Mouse (Mus musculus) brain, adult 2 months (tissue): ENCODE measurements around the gene Prr5.

Source experiments
- DNase-seq: peaks from one replicate; pipeline ENCODE4 v3.0.0; 2011; ENCODE audit warnings: low read depth, low spot score

Prr5 gene

DNA sequence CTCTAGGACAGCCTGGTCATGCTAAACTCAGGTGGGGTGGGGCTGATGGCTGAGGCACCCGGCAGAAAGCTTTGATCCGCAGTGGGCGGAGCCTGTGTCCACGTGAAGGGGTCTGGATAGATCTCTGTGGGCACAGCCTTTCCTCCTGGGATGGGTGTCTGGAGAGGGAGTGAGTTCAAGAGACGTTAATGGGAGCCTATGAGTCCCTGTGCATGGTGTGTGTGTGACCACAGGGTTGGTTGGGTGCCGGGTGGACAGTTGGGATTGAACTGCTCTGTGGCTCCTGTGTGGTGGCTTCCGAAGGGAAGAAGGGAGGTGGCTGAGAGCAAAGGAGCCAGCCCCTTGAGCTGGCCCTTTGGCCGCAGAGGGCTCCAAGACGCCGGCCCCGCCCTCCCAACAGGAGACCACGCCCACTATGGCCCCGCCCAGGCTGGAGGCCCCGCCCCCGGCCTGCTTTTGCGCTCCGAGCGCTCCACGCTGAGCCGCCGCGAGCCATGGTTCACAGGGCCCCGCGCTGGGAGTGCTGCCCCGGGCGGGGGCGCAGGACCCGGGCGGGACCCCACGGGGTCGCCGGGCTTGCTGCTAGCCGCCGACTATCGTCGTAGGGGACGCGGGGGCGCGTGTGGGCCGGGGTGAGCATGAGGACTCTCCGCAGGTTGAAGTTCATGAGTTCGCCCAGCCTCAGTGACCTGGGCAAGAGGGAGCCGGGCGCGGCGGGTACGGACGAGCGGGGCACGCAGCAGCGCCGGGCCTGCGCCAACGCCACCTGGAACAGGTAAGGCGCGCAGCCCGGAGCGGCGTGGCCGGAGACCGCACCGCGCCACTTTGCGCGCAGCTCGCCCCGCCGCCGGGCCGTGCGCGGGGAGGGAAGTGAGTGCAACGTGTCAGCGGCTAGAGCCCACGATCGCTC is 11.4 kb downstream of the Prr5 start:
- DNase-seq: no peak

DNA sequence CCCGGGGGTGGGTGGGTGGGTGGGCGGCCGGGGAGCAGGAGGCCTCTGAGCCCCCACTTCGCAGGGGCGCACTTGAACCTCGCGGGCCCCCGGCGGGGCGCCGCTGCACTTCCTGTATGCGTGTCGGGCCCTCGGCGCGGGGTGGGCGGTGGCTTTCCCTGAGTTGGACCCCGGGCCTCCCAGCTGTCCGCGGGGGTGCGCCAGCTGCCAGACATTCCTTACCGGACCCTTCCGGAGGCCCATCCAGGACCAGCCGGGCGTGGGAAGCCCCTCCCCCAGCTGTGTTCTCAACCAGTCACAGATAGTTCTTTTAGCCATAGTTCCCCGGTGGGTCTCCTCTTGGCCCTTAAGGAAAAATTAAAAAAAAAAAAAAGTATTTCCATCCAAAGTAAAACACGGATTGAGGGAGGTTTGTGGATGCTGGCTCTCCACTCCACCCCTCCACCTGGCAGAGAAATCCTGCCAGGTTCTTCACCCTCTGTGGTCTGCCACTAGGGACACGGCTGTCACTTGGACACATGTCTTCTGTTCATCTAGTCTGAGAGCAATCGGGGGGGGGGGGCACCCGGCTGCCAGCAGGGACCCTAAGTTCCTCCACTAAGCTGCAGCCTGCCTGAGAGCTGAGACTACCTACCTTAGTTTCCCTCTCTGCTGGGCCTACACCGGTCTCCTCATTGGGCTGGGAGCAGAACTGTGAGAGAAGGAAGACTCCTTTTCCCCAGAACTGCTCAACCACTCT is 12.2 kb downstream of the Prr5 start:
- no peak for DNase-seq

DNA sequence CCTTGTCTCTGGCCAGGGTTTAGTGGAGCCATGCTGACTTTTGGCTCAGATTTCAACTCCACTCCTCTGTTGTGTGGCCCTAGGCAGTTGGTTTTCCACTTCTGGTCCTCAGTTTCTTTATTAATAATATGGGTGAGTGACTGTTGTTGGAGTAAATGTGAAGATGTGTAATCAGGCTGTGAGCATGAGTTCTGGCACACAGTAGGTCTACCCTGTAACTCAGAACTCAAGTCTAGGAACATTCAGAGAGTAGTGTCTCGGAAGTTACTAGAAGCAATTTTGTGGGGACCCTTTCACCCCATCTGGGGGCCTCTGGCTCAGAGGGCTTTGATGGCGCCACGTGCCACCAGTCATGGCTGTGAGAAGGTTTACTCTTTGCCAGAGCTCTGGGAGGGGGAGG is 12.8 kb downstream of the Prr5 start:
- DNase-seq: no peak

DNA sequence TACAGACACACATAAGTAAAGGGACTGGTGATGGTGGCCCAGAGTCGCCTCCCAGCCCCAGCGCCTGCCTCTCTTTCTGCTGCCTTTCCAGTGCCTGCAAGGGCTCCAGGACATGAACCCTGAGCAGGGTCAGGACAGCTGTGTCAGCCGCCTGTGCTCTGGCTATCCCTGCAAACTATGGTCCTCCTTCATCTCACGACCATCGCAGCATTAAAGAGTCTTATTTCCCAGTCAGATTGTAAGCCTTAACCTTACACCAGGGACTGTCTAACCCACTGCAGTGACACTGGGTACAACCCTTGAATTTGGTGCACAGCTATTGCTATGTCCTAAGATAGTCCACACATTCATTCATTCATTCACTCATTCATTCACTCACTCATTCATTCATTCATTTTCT is 13.4 kb downstream of the Prr5 start:
- no peak for DNase-seq

DNA sequence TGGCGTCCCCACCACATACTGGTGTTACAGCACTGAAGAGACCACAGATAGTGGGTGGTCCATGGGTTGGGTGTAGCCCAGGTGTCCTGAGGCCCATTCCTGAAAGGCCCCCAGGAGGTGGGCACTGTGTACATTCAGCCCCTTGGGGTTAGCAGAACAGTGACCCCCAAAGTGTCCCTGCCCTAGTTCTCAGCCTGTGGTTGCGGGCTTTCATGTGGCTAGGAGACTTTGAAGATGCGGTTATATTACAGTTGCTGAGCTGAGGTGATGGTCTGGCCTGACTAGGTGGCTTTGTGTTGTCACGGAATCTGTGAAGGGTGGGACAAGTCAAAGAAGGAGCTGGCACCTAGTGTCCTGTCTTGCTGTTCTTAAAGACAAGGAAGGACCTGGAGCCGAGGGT is 15.1 kb downstream of the Prr5 start:
- no peak for DNase-seq

DNA sequence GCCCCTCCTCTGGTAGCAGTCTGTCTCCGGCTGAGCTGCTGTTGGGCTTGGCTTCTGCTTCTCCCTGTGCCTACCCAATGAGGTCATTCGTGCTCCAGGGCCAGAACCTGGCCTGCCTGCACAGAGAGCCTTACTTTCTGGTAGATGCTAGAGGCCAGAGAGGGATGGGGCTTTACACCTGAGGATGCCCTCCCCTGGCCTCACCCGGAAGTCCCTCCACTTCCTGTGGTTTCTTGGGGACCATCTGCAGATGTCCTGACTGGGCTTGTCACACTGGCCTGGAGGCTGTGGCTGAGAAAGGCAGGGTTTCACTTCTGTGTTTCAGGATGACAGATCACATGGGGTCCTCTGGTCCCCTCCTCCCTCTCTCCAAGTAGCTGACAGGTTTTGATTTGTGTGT is 16.0 kb downstream of the Prr5 start:
- peak; percentile 40 for DNase-seq

DNA sequence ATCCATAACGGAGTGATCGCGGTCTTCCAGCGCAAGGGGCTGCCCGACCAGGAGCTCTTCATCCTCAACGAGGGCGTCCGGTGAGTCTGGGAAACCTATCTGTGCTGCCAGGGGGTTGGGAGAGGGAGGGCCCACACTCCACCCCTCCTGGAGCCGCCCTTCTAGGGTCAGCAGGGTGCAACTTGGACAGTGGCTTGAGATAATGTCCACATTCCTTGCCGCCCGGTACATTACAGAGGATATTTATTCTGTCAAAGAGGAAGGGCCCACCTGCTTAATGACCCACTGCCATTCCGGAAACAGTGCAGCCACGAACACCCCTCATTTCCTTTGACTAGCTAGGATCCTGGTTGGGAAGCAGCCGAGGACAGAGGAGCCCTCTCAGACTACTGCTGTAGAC is 18.5 kb downstream of the Prr5 start:
- no peak for DNase-seq

DNA sequence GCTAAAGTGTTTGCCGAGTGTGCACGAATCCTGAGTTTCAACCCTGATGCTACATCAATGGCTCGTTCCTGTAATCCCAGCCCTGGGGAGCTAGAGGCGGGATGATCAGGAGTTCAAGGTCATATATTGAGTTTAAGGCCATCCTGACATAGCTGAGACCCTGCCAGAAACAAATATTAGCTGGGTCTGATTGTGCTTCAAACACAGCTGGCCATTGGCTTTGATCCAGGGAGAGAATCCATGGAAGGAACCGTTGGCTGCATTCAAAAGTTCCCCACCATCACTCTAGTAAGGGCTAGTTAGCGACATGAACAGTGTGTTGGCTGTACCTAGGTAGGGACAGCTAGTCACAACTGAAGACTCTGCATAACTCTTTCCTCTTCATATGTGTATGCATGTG is 19.9 kb downstream of the Prr5 start:
- DNase-seq: no peak

DNA sequence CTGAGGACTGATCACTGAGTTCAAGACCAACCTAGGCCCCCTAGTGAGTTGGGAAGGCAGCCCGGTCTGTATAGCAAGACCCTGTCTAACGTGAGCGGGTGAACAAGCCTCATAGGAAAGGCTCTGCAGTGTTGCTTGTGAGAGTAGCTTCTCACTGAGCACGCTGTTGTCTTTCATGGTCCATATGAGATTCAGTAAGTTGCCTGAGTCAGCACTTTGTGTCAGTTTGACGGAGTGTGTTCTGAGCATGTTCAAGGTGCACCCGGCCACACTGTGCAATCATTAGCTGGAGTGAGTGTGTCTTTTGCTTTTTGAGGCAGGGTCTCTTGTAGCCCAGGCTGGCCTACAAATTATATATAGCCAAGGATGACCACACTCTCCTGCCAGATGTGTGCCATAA is 22.1 kb downstream of the Prr5 start:
- no peak for DNase-seq

DNA sequence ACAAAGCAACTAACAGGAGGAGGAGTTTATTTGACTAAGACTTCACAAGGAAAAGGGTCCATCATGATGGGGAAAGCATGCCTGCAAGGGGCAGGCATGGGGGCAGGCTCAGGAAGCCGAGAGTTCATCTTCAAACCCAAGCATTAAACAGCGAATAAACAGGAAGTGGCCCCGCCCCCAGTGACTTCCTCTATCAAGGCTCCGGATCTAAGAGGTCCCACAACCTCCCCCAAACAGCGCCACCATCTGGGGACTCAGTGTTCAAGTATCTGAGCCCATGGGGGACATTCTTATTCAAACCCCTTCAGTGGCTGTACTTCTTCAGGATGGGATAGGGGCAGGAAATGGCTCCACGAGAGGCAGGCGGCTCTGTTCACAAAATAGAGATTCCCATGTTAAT is 23.2 kb downstream of the Prr5 start:
- DNase-seq: no peak

DNA sequence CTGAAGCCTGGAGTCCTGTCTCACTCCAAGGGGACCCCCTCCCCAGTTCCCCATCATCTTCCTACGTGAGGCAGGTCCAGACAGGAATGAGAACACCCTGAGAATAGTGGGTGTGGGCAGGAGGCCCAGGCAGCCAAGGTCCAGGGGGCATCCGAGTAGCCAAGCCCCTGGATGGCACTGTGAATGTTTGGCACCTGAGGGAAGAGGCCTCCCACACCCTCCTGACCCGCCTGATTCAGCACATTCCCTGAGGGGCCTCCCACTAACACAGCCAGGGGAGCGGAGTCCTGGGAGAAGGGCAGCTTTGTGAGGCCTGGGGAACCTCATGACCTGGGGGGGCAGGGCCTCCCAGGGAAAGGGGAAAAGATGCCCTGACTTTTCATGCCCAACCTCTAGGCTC is 26.6 kb downstream of the Prr5 start:
- DNase-seq: no peak

DNA sequence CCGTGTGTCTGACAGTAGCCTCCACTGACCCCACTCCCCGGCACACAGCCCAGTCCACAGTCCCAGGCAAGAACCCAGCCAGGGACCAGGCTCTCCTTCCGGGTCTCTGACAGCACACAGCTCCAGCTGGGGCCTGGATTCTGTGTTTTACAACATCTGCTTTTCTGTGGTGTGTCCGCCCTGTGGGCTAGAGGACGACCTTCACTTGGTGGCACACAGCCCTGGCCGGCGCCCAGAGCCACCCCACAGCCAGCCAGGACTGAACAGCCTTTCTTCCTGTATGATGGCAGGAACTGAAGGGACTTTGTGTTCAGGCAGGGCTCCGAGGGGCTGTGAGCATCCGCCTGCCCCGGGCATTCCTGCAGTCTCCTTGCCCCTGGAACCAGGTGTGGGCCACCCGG is 28.2 kb downstream of the Prr5 start:
- DNase-seq: peak; percentile 49

DNA sequence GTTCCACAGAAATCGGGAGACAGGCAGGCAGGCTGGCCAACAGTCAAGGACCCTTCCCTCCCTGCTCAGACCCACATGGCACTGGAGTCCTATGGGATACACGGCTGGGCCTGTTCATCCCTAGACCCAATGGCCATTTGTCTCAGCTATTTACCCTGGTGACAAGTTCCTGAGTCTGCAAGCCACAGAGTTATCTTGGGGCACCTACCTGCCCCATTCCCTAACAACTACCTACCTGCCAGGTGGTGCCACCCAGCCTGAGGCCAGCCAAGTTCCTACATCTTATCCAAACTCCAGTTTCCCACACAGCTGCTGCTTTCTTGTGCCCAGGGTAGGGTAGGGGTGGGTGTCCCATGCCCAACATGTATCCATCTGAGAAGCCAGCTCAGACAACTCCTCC is 28.8 kb downstream of the Prr5 start:
- DNase-seq: no peak

DNA sequence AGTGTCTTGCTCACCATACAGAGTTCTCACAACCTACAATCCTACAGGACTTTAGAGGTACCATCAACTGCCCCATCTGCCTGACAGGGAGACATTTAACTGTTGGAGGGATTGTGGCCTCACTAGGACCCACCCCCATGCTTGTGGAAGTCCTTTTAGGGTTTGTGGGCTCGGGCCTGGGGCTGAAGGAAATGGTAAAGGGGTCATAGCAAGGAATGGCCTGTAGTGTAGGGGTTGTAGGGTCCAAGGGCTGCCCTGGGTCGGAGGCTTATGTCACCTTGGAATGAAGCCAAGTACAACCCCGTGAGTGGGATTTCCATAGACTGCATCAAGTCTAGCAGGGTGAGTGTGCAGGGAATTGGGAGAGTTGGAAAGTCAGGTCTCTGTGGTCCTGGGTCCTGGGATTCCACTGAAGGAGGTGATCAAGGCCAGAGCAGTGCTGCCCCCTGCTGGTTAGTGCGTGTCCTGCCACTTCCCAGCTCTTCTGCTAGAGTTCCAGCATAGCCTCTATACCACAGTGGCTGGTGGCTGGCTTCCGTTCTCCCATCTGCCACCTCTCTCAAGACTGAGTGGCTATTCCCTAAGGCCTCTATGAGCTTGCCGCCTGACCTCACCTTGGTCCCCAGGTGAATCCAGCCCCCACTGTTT is 30.9 kb downstream of the Prr5 start:
- DNase-seq: peak; percentile 40

DNA sequence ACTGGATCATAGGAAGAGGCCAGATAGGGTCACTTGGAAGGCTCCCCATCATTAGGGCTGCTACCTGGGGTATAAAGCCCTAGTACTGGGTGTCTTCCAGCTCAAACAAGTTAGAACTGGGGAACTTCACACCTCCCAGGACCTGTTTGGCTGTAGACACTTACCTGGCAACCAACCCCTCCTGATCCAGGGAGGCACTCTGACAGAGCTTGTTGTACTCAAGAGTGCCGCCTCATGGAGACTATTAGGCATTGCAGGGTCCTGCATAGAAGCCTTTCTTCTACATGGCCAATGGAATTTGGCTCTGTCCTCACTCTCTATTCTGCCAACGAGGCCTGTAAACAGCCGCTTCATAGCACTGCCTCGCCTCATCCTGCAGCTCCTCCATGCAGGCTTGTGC is 32.5 kb downstream of the Prr5 start:
- DNase-seq: peak; percentile 64

DNA sequence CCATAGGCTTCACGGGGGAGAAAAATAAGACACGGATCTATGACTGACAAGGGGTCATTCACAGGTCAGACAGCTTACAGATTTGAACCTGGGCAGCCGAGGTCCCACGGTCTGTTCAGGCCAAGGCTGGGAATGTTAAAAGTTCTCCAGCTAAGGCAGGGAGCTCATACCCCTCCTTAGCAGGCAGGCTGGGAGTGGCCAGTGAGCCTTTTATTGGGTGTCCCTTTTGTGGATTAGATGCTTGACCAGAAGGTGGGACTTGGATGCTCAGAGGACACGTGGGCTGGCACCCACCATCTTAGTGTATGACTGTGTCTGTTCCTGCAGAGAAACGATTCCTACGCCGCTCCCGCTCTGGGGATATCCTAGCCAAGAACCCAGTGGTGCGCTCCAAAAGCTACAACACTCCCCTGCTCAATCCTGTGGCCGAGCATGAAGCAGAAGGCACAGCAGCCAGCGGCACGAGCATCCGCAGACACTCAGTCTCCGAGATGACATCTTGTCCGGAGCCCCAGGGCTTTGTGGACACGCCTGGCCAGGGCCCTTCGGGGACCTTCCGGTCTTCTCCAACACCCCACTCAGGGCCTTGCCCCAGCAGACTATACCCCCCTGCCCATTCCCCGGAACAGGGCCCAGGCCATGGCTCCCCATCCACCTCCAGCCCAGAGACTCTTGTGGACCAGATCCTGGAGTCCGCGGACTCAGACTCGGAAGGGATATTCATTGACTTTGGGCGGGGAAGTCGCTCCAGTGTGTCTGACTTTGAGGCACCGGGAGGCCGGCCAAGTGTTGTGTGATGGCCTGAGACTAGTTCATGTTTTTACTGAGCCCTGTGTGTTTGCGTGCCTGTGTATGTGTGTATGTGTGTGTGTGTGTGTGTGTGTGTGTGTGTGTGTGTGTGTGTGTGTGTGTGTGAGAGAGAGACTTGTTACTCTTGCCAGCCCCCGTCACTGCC is 33.2 kb downstream of the Prr5 start:
- no peak for DNase-seq

DNA sequence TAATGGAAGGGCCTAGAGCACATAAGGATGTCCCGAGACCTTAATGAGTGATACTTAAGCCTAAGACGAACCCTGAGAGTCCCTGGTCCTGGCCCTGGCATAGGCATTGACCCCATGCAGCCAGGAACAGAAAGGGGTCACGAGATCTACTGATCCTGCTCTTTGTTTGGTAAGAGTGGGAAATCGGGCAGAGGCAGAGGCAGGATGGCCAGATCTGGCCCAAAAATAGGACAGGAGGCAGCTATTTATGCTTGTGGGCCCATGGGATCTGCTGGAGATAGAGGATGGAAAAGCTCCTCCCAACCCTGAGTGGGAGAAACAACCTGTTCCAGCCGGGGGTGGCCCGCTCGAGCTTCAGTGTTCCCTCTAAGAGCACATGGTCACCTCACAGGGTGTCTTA is 34.6 kb downstream of the Prr5 start:
- DNase-seq: no peak

DNA sequence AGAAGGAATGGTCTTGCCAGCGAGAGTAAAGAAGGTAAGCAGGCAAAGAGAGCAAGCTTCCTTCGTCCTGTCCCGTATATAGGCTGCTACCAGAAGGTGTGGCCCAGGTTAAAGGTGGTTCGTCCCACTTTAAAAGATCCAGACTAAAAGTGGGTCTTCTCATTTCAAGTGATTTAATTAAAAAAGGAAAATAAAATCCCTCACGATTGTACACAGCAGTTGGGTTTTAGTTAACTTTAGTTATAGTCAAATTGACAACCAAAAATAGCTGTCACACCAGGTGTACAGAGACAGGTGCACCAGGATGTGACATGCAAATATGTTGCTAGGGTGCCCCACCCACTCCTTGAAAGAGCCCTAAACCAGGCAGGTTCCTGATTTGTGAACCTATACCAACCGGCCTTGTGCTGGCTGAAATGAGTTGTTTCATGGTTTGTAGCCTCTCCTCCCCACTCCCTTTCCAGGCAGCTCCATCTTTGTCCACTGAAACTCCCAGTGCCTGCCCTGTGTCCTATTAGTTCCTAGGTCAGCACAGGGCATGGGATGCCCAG is 36.0 kb downstream of the Prr5 start:
- DNase-seq: no peak

DNA sequence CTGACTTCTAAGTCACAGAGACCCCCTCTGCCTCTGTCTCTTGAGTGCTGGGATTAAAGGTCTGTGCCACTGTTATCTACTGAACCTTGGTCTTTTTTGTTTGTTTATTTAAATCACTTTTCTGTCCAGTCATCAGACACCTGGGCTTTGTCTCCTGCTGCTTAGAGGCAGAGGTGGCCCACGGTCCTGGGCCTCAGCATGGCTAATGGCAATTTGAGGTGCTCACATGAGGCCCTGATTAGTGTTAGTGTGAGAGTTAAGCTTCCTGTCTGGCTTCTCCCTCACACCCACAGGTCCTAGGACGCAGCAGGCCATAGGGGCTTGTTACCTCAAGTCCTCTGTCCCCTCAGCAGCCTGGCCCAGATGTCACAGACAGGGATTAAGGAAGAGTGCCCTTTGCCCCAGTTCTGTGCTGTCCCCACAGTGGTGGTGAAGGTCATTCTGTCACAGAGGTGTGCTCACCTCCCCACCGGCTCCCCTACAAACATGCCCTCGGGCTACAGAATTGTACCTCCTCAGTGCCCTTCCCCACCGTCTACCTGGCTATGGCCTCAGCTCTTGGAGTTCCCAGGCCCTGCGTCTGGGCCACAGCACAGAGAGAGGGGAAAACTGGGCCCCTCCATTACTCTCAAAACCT is 37.7 kb downstream of the Prr5 start:
- no peak for DNase-seq

DNA sequence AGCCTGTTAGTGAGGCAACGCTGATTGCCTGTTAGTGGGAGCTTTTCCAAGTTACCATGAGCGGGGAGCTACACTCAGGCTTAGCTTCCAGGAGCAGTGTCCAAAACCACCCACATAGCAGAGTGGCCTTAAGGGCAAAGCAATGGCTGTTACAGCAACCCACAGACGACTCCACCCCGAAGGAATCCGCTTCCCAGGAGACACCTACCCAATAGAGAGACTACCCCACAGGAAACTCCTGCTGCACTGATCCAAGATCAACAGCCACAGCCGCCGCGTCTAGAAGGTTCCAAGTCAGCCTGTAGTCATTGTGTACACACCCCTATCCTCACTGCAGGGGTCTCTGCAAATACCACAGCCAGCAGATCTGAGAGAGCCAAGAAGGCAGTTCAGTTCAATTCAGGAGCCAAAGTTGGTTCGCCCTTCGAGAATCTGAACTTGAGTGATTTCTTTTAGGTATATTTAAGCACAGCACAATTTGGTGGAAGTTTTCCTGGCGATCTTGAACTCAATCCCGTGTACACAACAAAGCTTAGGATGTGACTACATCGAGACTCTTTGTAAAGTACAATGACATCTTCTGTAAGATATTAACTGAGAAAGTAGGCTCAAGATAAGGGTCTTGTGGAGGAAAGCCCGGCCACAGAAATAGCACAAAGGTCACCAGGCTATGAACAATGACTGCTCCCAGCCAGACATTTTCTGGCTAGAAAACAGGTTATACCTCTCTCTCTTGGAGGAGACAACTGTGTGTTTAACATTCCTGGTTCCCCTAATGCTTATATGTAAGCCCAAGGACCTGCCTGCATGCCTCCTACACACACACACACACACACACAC is 43.4 kb downstream of the Prr5 start:
- peak; percentile 9 for DNase-seq
